Mouse (Mus musculus): ENCODE measurements around the gene Csf2rb.
"Not testable (repeated sequence)": the region's sequence is repeated elsewhere in the genome, so short reads cannot be mapped to it uniquely, and the experiment has no call there.

The Csf2rb gene

GRCm38 (mm10) chr15:78328520-78329097, 3.1 kb downstream of the Csf2rb start:
- no peak for DNase-seq

- not testable (repeated sequence) for DNase-seq
Observed at GRCm38 (mm10) chr15:78329972-78330371, 4.4 kb downstream of the Csf2rb start.

- no peak for DNase-seq
Observed at GRCm38 (mm10) chr15:78330706-78331105, 5.2 kb downstream of the Csf2rb start.

GRCm38 (mm10) chr15:78331523-78332340, 6.2 kb downstream of the Csf2rb start:
- DNase-seq = no peak

GRCm38 (mm10) chr15:78332981-78333380, 7.4 kb downstream of the Csf2rb start:
- no peak for DNase-seq

GRCm38 (mm10) chr15:78334380-78334779, 8.8 kb downstream of the Csf2rb start:
- no peak for DNase-seq

- DNase-seq = peak; percentile 38
Observed at GRCm38 (mm10) chr15:78339627-78340423, 14.3 kb downstream of the Csf2rb start.

GRCm38 (mm10) chr15:78340919-78341318, 15.4 kb downstream of the Csf2rb start:
- not testable (repeated sequence) for DNase-seq

- no peak for DNase-seq
Observed at GRCm38 (mm10) chr15:78343683-78344082, 18.1 kb downstream of the Csf2rb start.

GRCm38 (mm10) chr15:78344567-78344966, 19.0 kb downstream of the Csf2rb start:
- no peak for DNase-seq

GRCm38 (mm10) chr15:78351586-78352165, 26.1 kb downstream of the Csf2rb start:
- DNase-seq = no peak

- no peak for DNase-seq
Observed at GRCm38 (mm10) chr15:78354958-78355357, 29.4 kb downstream of the Csf2rb start.

- no peak for DNase-seq
Observed at GRCm38 (mm10) chr15:78355548-78355947, 30.0 kb downstream of the Csf2rb start.

- DNase-seq = no peak
Observed at GRCm38 (mm10) chr15:78365916-78366315, 40.4 kb downstream of the Csf2rb start.

- DNase-seq = no peak
Observed at GRCm38 (mm10) chr15:78366875-78367274, 41.3 kb downstream of the Csf2rb start.

GRCm38 (mm10) chr15:78367811-78368210, 42.3 kb downstream of the Csf2rb start:
- no peak for DNase-seq

GRCm38 (mm10) chr15:78368926-78369346, 43.4 kb downstream of the Csf2rb start:
- DNase-seq = no peak

- DNase-seq = peak; percentile 32
Observed at GRCm38 (mm10) chr15:78369641-78370040, 44.1 kb downstream of the Csf2rb start.

- DNase-seq = no peak
Observed at GRCm38 (mm10) chr15:78372796-78373195, 47.2 kb downstream of the Csf2rb start.

- DNase-seq = no peak
Observed at GRCm38 (mm10) chr15:78374204-78374603, 48.7 kb downstream of the Csf2rb start.

- DNase-seq = no peak
Observed at GRCm38 (mm10) chr15:78377859-78378258, 52.3 kb downstream of the Csf2rb start.

- no peak for DNase-seq
Observed at GRCm38 (mm10) chr15:78378556-78378955, 53.0 kb downstream of the Csf2rb start.

- no peak for DNase-seq
Observed at GRCm38 (mm10) chr15:78380208-78380607, 54.7 kb downstream of the Csf2rb start.
